Mouse (Mus musculus) right cerebral cortex, postnatal 10 days (tissue): Measurements from ENCODE around the gene Lnpk.

Experiments used
- DNase-seq, 2 experiments: peaks; one replicate each; pipeline ENCODE4 v3.0.0; 2021; ENCODE audit warnings: low spot score in 2 of 2

Gene Lnpk

DNA sequence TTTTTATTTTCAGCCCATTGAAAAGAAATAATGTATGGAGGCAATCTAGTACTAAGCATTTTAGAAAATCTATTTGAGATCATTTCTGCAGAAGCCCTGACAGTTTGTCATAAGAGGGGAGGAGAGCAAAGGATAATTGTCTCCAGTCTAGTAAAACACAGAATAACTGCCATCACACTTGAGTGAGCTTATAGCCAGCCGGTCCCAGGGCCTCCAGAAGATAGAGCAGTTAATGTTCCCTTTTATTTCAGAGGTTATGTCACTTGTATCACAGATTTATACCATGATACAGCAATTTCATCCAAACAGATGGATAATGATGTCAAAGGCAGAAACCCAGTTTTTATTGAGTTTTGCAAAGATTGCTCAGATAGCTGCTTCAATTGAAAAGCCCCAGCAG is 89.0 kb downstream of the Lnpk start:
- DNase-seq = no peak

DNA sequence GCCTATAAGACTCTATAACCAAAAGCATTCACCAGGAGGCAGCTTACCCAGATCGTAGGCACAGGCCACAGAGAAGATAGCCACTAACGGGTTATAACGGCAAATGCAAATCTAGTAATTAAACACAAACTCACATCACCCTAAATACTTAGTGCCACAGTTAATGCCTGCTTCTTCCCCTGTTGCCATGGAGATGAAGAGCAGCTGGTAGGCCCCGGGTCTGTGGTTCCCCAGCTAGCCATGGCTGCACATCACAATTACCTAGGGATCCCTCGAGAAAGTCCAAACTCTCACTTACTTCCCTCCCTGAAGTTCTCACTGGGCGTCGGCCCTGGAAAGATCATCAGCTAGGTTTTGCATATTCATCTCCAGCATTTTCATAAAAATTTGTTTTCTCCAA is 90.8 kb downstream of the Lnpk start:
- no peak for DNase-seq

DNA sequence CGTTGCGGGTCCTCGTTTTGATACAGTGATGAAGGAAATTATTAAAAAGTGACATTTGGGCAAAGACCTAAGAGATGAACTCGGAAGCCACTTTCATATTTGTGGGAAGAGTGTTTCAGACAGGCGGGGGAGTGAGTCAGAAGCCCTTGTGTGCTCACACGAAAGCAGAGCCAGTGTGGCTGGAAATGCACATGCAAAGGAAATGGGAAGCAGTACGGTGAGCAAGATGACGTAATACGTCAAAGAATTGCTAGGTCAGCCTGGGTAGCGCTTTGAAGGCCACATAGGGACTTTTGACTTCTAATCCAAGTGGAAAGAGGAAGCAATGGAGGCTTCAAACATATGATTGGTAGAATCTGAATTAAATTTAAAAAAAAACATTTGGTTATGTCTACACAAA is 96.6 kb downstream of the Lnpk start:
- DNase-seq = no peak

DNA sequence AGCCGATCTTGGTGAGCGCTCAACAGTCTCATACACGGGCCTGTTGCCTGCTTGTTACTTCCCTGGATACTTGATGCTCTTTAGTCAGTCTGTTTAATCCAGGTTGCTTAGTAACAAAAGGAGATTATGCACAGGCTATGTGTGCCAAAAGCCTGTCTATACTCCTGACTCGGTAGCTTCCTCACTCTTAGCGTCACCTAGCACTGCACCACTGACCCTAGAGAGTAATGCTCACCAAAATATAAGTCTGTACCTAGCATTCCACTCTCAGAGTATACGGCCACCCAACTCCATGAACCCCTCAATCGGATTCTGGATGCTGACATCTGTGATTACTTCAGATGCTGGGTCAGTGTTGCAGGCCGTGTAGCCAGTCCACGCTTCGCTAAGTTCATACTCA is 97.1 kb downstream of the Lnpk start:
- no peak for DNase-seq
